Comparison of ENCODE assay signal across 19 mouse cellular contexts in the genomic region with DNA sequence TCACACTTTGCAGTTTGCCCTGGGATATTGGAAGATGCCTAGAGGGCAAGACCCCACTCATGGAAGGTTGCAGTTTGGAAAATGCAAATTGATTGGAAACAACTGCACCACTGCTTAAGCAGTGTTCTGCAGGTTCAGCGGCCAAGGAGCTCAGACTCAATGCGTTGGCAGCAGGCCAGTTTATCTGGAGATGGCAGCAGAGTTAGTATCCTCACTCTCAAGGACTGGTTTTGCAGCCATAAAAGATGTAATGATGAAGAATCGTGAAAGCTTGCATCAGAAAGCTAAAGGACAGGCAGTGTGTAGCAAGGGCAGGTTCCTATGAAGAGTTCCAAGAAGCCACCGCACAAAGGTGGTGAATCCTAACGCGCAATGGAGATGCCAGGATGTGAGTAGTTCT. TPM values are rescaled to one million over a fixed set of nuclear protein-coding genes. Genes with fewer than 3 reads are reported as not detected.
DNase-seq lines count a peak whose midpoint lies in the region; TF ChIP-seq lines count a peak whose summit lies in the region.
"Had no signal": no experiment of that assay in that cellular context is flagged by ENCODE, and none has a peak within 500 bp of the region (broad histone marks: within the 10 kb centered on the region; RNA-seq: fewer than 3 reads in every experiment).

No protein-coding gene starts in this region.

- no peak for TF ChIP-seq CTCF in cerebellum, adult 2 months (IDR thresholded peaks at IDR 0.05; ENCODE audit: borderline replicate concordance, insufficient read depth, low read depth, low read length)
- no peak for TF ChIP-seq CTCF in layer of hippocampus, adult 2 months (conservative IDR thresholded peaks at IDR 0.05)
- no peak for TF ChIP-seq CTCF in MEL (IDR thresholded peaks at IDR 0.05 in 2 of 3, conservative IDR thresholded peaks at IDR 0.05 in 1 of 3; ENCODE audit: control insufficient read depth in 1 of 3, insufficient read depth in 1 of 3, low read depth in 2 of 3, low read length in 3 of 3, poor library complexity in 1 of 3, severe bottlenecking in 1 of 3)

- H3K4me3 ChIP-seq in cerebellum, adult 2 months (replicated peaks; ENCODE audit: insufficient read depth, low read depth, low read length), result no peak overlapping the region
- no peak overlapping the region for H3K4me3 ChIP-seq in layer of hippocampus, adult 2 months
- no peak overlapping the region for H3K4me3 ChIP-seq in MEL (ENCODE audit: control insufficient read depth in 1 of 2, insufficient read depth in 1 of 2, low read depth in 2 of 2, low read length in 2 of 2)
- H3K4me3 ChIP-seq: embryonic facial prominence, embryonic 12.5 days; limb, embryonic 12.5 days; liver, embryonic 12.5 days; lung, embryonic 15.5 days had no signal

- H3K27ac ChIP-seq in cerebellum, adult 2 months (ENCODE audit: insufficient read depth, low read length), result no peak overlapping the region
- 0 out of 2 replicates have a peak overlapping the region, but pooled peaks have one; percentile 63 for H3K27ac ChIP-seq in layer of hippocampus, adult 2 months
- H3K27ac ChIP-seq in MEL (ENCODE audit: control insufficient read depth, low read depth, low read length), result no peak overlapping the region
- H3K27ac ChIP-seq: embryonic facial prominence, embryonic 12.5 days; limb, embryonic 12.5 days; liver, embryonic 12.5 days; lung, embryonic 15.5 days had no signal

- WGBS in cerebellum, adult 2 months, result 75% methylated on average over 6 of the region's 6 CpGs

- no peaks in the 10 kb centered on the region for H3K27me3 ChIP-seq in cerebellum, adult 2 months (ENCODE audit: control insufficient read depth, insufficient read depth, low read length)
- H3K27me3 ChIP-seq in MEL (ENCODE audit: control insufficient read depth in 1 of 2, insufficient read depth in 2 of 2, low read length in 2 of 2), result no peaks in the 10 kb centered on the region; a peak in 1 of 4 replicates
- H3K27me3 ChIP-seq: embryonic facial prominence, embryonic 12.5 days; limb, embryonic 12.5 days; lung, embryonic 15.5 days; Patski had no signal

- no peak overlapping the region for H3K9ac ChIP-seq in MEL (ENCODE audit: control insufficient read depth, low read depth, low read length, poor library complexity, severe bottlenecking)
- H3K9ac ChIP-seq: embryonic facial prominence, embryonic 12.5 days; limb, embryonic 12.5 days; liver, embryonic 12.5 days; lung, embryonic 15.5 days had no signal

- no peak for TF ChIP-seq EP300 in MEL (IDR thresholded peaks at IDR 0.05; ENCODE audit: low read depth in 1 of 2, low read length in 2 of 2)

- no peaks in the 10 kb centered on the region for H3K79me2 ChIP-seq in MEL (ENCODE audit: control insufficient read depth, insufficient read depth, low read length, poor library complexity)

- TF ChIP-seq RAD21 in MEL (IDR thresholded peaks at IDR 0.05; ENCODE audit: low read depth, low read length), result no peak

- no peaks in the 10 kb centered on the region for H3K36me3 ChIP-seq in MEL (ENCODE audit: control insufficient read depth in 1 of 2, insufficient read depth in 2 of 2, low read length in 2 of 2)
- H3K36me3 ChIP-seq: embryonic facial prominence, embryonic 12.5 days; limb, embryonic 12.5 days; liver, embryonic 12.5 days; lung, embryonic 15.5 days had no signal

- TF ChIP-seq POLR2A in cerebellum, adult 2 months (IDR thresholded peaks at IDR 0.05; ENCODE audit: borderline replicate concordance, insufficient read depth, low read length), result no peak
- TF ChIP-seq POLR2A in MEL (IDR thresholded peaks at IDR 0.05; ENCODE audit: control insufficient read depth in 1 of 2, insufficient read depth in 1 of 2, low read depth in 1 of 2, low read length in 2 of 2, poor library complexity in 1 of 2), result no peak

- no peaks in the 10 kb centered on the region for H3K4me1 ChIP-seq in cerebellum, adult 2 months (ENCODE audit: control insufficient read depth, insufficient read depth, low read length)
- no peaks in the 10 kb centered on the region for H3K4me1 ChIP-seq in MEL (ENCODE audit: control insufficient read depth in 1 of 2, insufficient read depth in 2 of 2, low read length in 2 of 2)
- H3K4me1 ChIP-seq: embryonic facial prominence, embryonic 12.5 days; limb, embryonic 12.5 days; liver, embryonic 12.5 days; lung, embryonic 15.5 days had no signal

- DNase-seq in cerebellum, postnatal 14 days, result peak; percentile 21 to 30
- DNase-seq in cerebellum, adult 2 months, result no peak
- DNase-seq in layer of hippocampus, adult 2 months (ENCODE audit: low spot score in 2 of 2), result no peak
- DNase-seq in layer of hippocampus, postnatal 14 days (ENCODE audit: low spot score in 2 of 2), result no peak
- peak; percentile 44 for DNase-seq in MEL (ENCODE audit: low read depth, low spot score)
- peak; percentile 43 for DNase-seq in adrenal gland, postnatal 25 days
- no peak for DNase-seq in spleen, postnatal 10 days (ENCODE audit: low spot score in 2 of 2)
- DNase-seq: B cell, adult 2 months; cerebellum, adult 11 months; gastrocnemius, postnatal 25 days; kidney, adult 18-20 months; kidney, postnatal 10 days; lung, postnatal 4 days; thymus, postnatal 25 days had no signal

- H3K9me3 ChIP-seq in MEL (replicated peaks; ENCODE audit: insufficient read depth, low read length), result no peaks in the 10 kb centered on the region
- H3K9me3 ChIP-seq: embryonic facial prominence, embryonic 12.5 days; limb, embryonic 12.5 days; liver, embryonic 12.5 days; lung, embryonic 15.5 days had no signal

TF ChIP-seq in MEL, 35 proteins besides CTCF, POLR2A, EP300 and RAD21:
- TF ChIP-seq ZNF384 (IDR thresholded peaks at IDR 0.05; ENCODE audit: low read depth, low read length) (no peak), HCFC1 (IDR thresholded peaks at IDR 0.05; ENCODE audit: low read depth, low read length) (no peak), ZKSCAN1 (IDR thresholded peaks at IDR 0.05; ENCODE audit: low read depth, low read length) (no peak), MYB (IDR thresholded peaks at IDR 0.05; ENCODE audit: low read depth, low read length) (no peak), POLR2AphosphoS5 (IDR thresholded peaks at IDR 0.05; ENCODE audit: borderline replicate concordance, low read depth, low read length) (no peak), KAT2A (conservative IDR thresholded peaks at IDR 0.05; ENCODE audit: low read depth, low read length) (no peak), UBTF (IDR thresholded peaks at IDR 0.05; ENCODE audit: borderline replicate concordance, insufficient read depth, low read depth, low read length) (no peak), ZC3H11A (IDR thresholded peaks at IDR 0.05; ENCODE audit: low read depth, low read length) (no peak), MXI1 (IDR thresholded peaks at IDR 0.05; ENCODE audit: low read depth, low read length) (no peak), TCF12 (IDR thresholded peaks at IDR 0.05; ENCODE audit: low read depth, low read length) (no peak), SMC3 (IDR thresholded peaks at IDR 0.05; ENCODE audit: low read depth, low read length) (no peak), TAL1 (IDR thresholded peaks at IDR 0.05; ENCODE audit: low read length) (no peak), ETS1 (IDR thresholded peaks at IDR 0.05; ENCODE audit: low read depth, low read length) (no peak)
TF ChIP-seq in MEL: peak in this region for 0.

RNA-seq across cellular contexts. Expression of a gene that starts 25.1 kb away (rescaled TPM):
- polyA plus RNA-seq in cerebellum, adult 2 months (2012; rRNA removed), result 83.3 and 94.1 TPM in 2 replicates
- total RNA-seq in layer of hippocampus, adult 2 months (2021), result 100 to 1,000 TPM; 126 TPM
- 100 to 1,000 TPM; 107 to 108 TPM for total RNA-seq in layer of hippocampus, postnatal 14 days (2021)
- 0.03 and 0.08 TPM in 2 replicates for total RNA-seq in MEL (2012; rRNA removed)
- under 1 TPM in 1 of 2 experiments, not detected in 1; 0.35 TPM for polyA plus RNA-seq in MEL (2012; ENCODE audit: insufficient read depth in 1 of 2, insufficient read length in 2 of 2, low read depth in 1 of 2, low replicate concordance in 2 of 2, missing spikeins in 1 of 2)
- 1.8 and 5.0 TPM in 2 replicates for total RNA-seq in adrenal gland, postnatal 25 days (2021)

RNA-seq across cellular contexts. Expression of a gene that starts 25.4 kb away (rescaled TPM):
- 21.4 and 24.7 TPM in 2 replicates for polyA plus RNA-seq in cerebellum, adult 2 months (2012; rRNA removed)
- total RNA-seq in layer of hippocampus, adult 2 months (2021), result 10 to 100 TPM; 26.0 to 30.4 TPM
- 10 to 100 TPM; 24.5 to 24.6 TPM for total RNA-seq in layer of hippocampus, postnatal 14 days (2021)
- total RNA-seq in MEL (2012; rRNA removed), result 23.6 and 27.3 TPM in 2 replicates
- polyA plus RNA-seq in MEL (2012; ENCODE audit: insufficient read depth in 1 of 2, insufficient read length in 2 of 2, low read depth in 1 of 2, low replicate concordance in 2 of 2, missing spikeins in 1 of 2), result 10 to 100 TPM in 1 of 2 experiments, not detected in 1; 17.9 TPM
- 19.4 and 23.8 TPM in 2 replicates for total RNA-seq in adrenal gland, postnatal 25 days (2021)

RNA-seq across cellular contexts. Expression of a gene that starts 48.5 kb away (rescaled TPM):
- 30.1 and 30.2 TPM in 2 replicates for polyA plus RNA-seq in cerebellum, adult 2 months (2012; rRNA removed)
- 10 to 100 TPM; 28.1 to 30.2 TPM for total RNA-seq in layer of hippocampus, adult 2 months (2021)
- 10 to 100 TPM; 24.1 to 27.8 TPM for total RNA-seq in layer of hippocampus, postnatal 14 days (2021)
- total RNA-seq in MEL (2012; rRNA removed), result 0.07 and 0.08 TPM in 2 replicates
- under 1 TPM in 1 of 2 experiments, not detected in 1; 0.15 TPM for polyA plus RNA-seq in MEL (2012; ENCODE audit: insufficient read depth in 1 of 2, insufficient read length in 2 of 2, low read depth in 1 of 2, low replicate concordance in 2 of 2, missing spikeins in 1 of 2)
- total RNA-seq in adrenal gland, postnatal 25 days (2021), result 26.8 and 32.5 TPM in 2 replicates

RNA-seq across cellular contexts. Expression of a gene that starts 53.9 kb away (rescaled TPM):
- polyA plus RNA-seq in cerebellum, adult 2 months (2012; rRNA removed), result 65.3 and 72.8 TPM in 2 replicates
- 10 to 100 TPM; 46.1 to 46.6 TPM for total RNA-seq in layer of hippocampus, adult 2 months (2021)
- total RNA-seq in layer of hippocampus, postnatal 14 days (2021), result 10 to 100 TPM; 49.5 to 51.0 TPM
- total RNA-seq in MEL (2012; rRNA removed), result 76.8 and 89.8 TPM in 2 replicates
- 10 to 100 TPM in 1 of 2 experiments, not detected in 1; 78.7 TPM for polyA plus RNA-seq in MEL (2012; ENCODE audit: insufficient read depth in 1 of 2, insufficient read length in 2 of 2, low read depth in 1 of 2, low replicate concordance in 2 of 2, missing spikeins in 1 of 2)
- total RNA-seq in adrenal gland, postnatal 25 days (2021), result 64.0 and 66.2 TPM in 2 replicates

Comparison
In these comparisons a context has a peak if more than half of its experiments do, and no peak if none do; other contexts are left out.
1. DNase-seq: peak in cerebellum, postnatal 14 days (2 of 2), MEL (single experiment) and adrenal gland, postnatal 25 days (single experiment); none in cerebellum, adult 2 months (0 of 2), layer of hippocampus, adult 2 months (0 of 2), layer of hippocampus, postnatal 14 days (0 of 2) and spleen, postnatal 10 days (0 of 2).
2. RNA of a gene that starts 25.1 kb away (total RNA-seq): 126 TPM in layer of hippocampus, adult 2 months and 107 to 108 TPM in layer of hippocampus, postnatal 14 days; 1.8 to 5.0 TPM in adrenal gland, postnatal 25 days and 0.03 to 0.08 TPM in MEL; every median in the first group is over 10 times any median in the second.
3. RNA of a gene that starts 48.5 kb away (total RNA-seq): 26.8 to 32.5 TPM in adrenal gland, postnatal 25 days, 28.1 to 30.2 TPM in layer of hippocampus, adult 2 months and 24.1 to 27.8 TPM in layer of hippocampus, postnatal 14 days; 0.07 to 0.08 TPM in MEL; every median in the first group is over 10 times any median in the second.